Mouse (Mus musculus) neural tube, embryonic 13.5 days (tissue): ENCODE measurements around the gene Pycard. TPM values are rescaled to one million over a fixed set of nuclear protein-coding genes. Genes with fewer than 3 reads are reported as not detected.
A peak's percentile ranks its signal among the peaks of the same experiment; 100 is the strongest.
"Not testable (repeated sequence)": the region's sequence is repeated elsewhere in the genome, so short reads cannot be mapped to it uniquely, and the experiment has no call there.

Experiments used
- ATAC-seq: fragments of 200-750 bp; cut with Nextera tagmentation; 2 replicates; pipeline ENCODE4 v1.8.0; 2017; ENCODE audit warnings: low read depth, mild to moderate bottlenecking, moderate TSS enrichment, moderate library complexity
- H3K27ac ChIP-seq: fragments of 300-500 bp; sonication (generic); replicated peaks from 2 replicates; pipeline ENCODE4 v1.5.1; 2015; ENCODE audit warnings: moderate library complexity, mild to moderate bottlenecking, inconsistent platforms
- H3K27me3 ChIP-seq: fragments of 300-500 bp; sonication (generic); 2 replicates; pipeline ENCODE4 v1.6.1; 2015; ENCODE audit warnings: mild to moderate bottlenecking, inconsistent platforms
- H3K36me3 ChIP-seq: fragments of 300-500 bp; sonication (generic); 2 replicates; pipeline ENCODE4 v1.6.1; 2015; ENCODE audit warnings: mild to moderate bottlenecking, inconsistent platforms
- H3K4me1 ChIP-seq: fragments of 300-500 bp; sonication (generic); replicated peaks from 2 replicates; pipeline ENCODE4 v1.6.1; 2015; ENCODE audit warnings: inconsistent platforms
- H3K4me2 ChIP-seq: fragments of 300-500 bp; sonication (generic); 2 replicates; pipeline ENCODE4 v1.6.1; 2015; ENCODE audit warnings: inconsistent platforms, mild to moderate bottlenecking, moderate library complexity
- H3K4me3 ChIP-seq: fragments of 300-500 bp; sonication (generic); 2 replicates; pipeline ENCODE4 v1.5.1; 2015; ENCODE audit warnings: mild to moderate bottlenecking, inconsistent platforms
- H3K9ac ChIP-seq: fragments of 300-500 bp; sonication (generic); 2 replicates; pipeline ENCODE4 v1.6.1; 2015; ENCODE audit warnings: moderate library complexity, mild to moderate bottlenecking, inconsistent platforms
- H3K9me3 ChIP-seq: fragments of 300-500 bp; sonication (generic); 2 replicates; pipeline ENCODE4 v1.6.1; 2016; ENCODE audit warnings: inconsistent platforms
- WGBS: fragments of 180-500 bp; shearing (Covaris S2); methylation state at CpG from one replicate; pipeline ENCODE4 v1.1.7; 2015; 5-methylcytosine and 5-hydroxymethylcytosine counted together
- polyA plus RNA-seq: library from polyadenylated mRNA; unstranded; fragments of >200 nt; fragmentation: Nextera tagmentation; extraction: Ambion mirVana; gene quantifications from 2 replicates; pipeline ENCODE4 v1.2.1, GENCODE M21; 2015

Pycard gene
- polyA plus RNA-seq, 1 experiment from 2014 or later: 7.0 TPM

- no peaks in the 10 kb centered on the region for H3K36me3 ChIP-seq
- no peak overlapping the region for H3K4me2 ChIP-seq
These were observed 24.6 kb upstream of the Pycard start for GRCm38 (mm10) chr7:128018275-128018674.

GRCm38 (mm10) chr7:128016650-128017049 lies 23.0 kb upstream of the Pycard start:
- H3K9me3 ChIP-seq: no peaks in the 10 kb centered on the region
- H3K4me3 ChIP-seq: no peak overlapping the region
- H3K27me3 ChIP-seq: no peaks in the 10 kb centered on the region
- H3K4me2 ChIP-seq: no peak overlapping the region
- H3K9ac ChIP-seq: no peak overlapping the region
- no peak overlapping the region for H3K27ac ChIP-seq
- WGBS: 89% methylated on average over 6 of the region's 6 CpGs
- no peaks in the 10 kb centered on the region for H3K36me3 ChIP-seq
- H3K4me1 ChIP-seq: no peaks in the 10 kb centered on the region
- no peak for ATAC-seq

More at GRCm38 (mm10) chr7:128018275-128018674, 24.6 kb upstream of the Pycard start:
- no peak for ATAC-seq
- no peak overlapping the region for H3K4me3 ChIP-seq
- H3K9ac ChIP-seq: no peak overlapping the region
- no peaks in the 10 kb centered on the region for H3K27me3 ChIP-seq
- H3K27ac ChIP-seq: no peak overlapping the region
- no peaks in the 10 kb centered on the region for H3K4me1 ChIP-seq
- no peaks in the 10 kb centered on the region for H3K9me3 ChIP-seq
- 91% methylated on average over 3 of the region's 3 CpGs for WGBS

- 86% methylated on average over 5 of the region's 5 CpGs for WGBS
These were observed 22.5 kb upstream of the Pycard start for GRCm38 (mm10) chr7:128016134-128016533.

GRCm38 (mm10) chr7:128013116-128013515 lies 19.4 kb upstream of the Pycard start:
- Histone ChIP-seq H3K27ac (no peak overlapping the region), H3K4me1 (no peaks in the 10 kb centered on the region), H3K9ac (no peak overlapping the region), H3K4me2 (no peak overlapping the region), H3K27me3 (no peaks in the 10 kb centered on the region), H3K36me3 (no peaks in the 10 kb centered on the region), H3K4me3 (no peak overlapping the region), H3K9me3 (no peaks in the 10 kb centered on the region)
- WGBS: 95% methylated on average over 13 of the region's 13 CpGs
- ATAC-seq: no peak

More at GRCm38 (mm10) chr7:128016134-128016533, 22.5 kb upstream of the Pycard start:
- ATAC-seq, H3K4me2 ChIP-seq, H3K4me1 ChIP-seq, H3K9me3 ChIP-seq, H3K4me3 ChIP-seq, H3K36me3 ChIP-seq, H3K27ac ChIP-seq, H3K27me3 ChIP-seq, H3K9ac ChIP-seq: not testable (repeated sequence)

GRCm38 (mm10) chr7:128012136-128012780 lies 18.6 kb upstream of the Pycard start:
- Histone ChIP-seq H3K4me2 (no peak overlapping the region), H3K27me3 (no peaks in the 10 kb centered on the region), H3K9ac (no peak overlapping the region), H3K9me3 (no peaks in the 10 kb centered on the region), H3K4me1 (no peaks in the 10 kb centered on the region), H3K4me3 (no peak overlapping the region), H3K27ac (no peak overlapping the region), H3K36me3 (no peaks in the 10 kb centered on the region)
- WGBS: 58% methylated on average over 13 of the region's 13 CpGs
- no peak for ATAC-seq

- H3K27ac ChIP-seq: no peak overlapping the region
- no peaks in the 10 kb centered on the region for H3K9me3 ChIP-seq
- H3K4me3 ChIP-seq: no peak overlapping the region
- 54% methylated on average over 40 of the region's 40 CpGs for WGBS
- H3K9ac ChIP-seq: no peak overlapping the region
- peaks cover 4% of the 10 kb centered on the region; the same call in 1 of the 2 replicates for H3K27me3 ChIP-seq
- H3K4me2 ChIP-seq: peak overlapping the region; percentile 25
- no peak for ATAC-seq
- no peaks in the 10 kb centered on the region for H3K36me3 ChIP-seq
- peaks cover under 1% of the 10 kb centered on the region; the same call in 1 of the 2 replicates for H3K4me1 ChIP-seq
These were observed 16.2 kb upstream of the Pycard start for GRCm38 (mm10) chr7:128009715-128010340.

GRCm38 (mm10) chr7:128006193-128006592 lies 12.5 kb upstream of the Pycard start:
- ATAC-seq: no peak
- H3K4me3 ChIP-seq: no peak overlapping the region
- H3K9ac ChIP-seq: no peak overlapping the region
- H3K4me2 ChIP-seq: no peak overlapping the region
- H3K9me3 ChIP-seq: no peaks in the 10 kb centered on the region
- H3K27me3 ChIP-seq: peaks cover 12% of the 10 kb centered on the region
- no peaks in the 10 kb centered on the region for H3K36me3 ChIP-seq
- 89% methylated on average over 7 of the region's 7 CpGs for WGBS
- no peak overlapping the region for H3K27ac ChIP-seq
- H3K4me1 ChIP-seq: peaks cover 7% of the 10 kb centered on the region; the same call in 1 of the 2 replicates

GRCm38 (mm10) chr7:128004487-128005362 lies 11.1 kb upstream of the Pycard start:
- Histone ChIP-seq H3K4me2 (peak overlapping the region; percentile 2), H3K36me3 (no peaks in the 10 kb centered on the region), H3K9me3 (no peaks in the 10 kb centered on the region), H3K27ac (no peak overlapping the region), H3K9ac (no peak overlapping the region), H3K4me1 (peaks cover 7% of the 10 kb centered on the region; the same call in 1 of the 2 replicates), H3K27me3 (peaks cover 12% of the 10 kb centered on the region), H3K4me3 (no peak overlapping the region)
- WGBS: 28% methylated on average over 35 of the region's 35 CpGs
- no peak for ATAC-seq

- WGBS: 81% methylated on average over 5 of the region's 5 CpGs
- no peak for ATAC-seq
- H3K4me1 ChIP-seq: peaks cover 7% of the 10 kb centered on the region; the same call in 1 of the 2 replicates
- no peak overlapping the region for H3K4me2 ChIP-seq
- peaks cover 12% of the 10 kb centered on the region for H3K27me3 ChIP-seq
- no peak overlapping the region for H3K9ac ChIP-seq
- no peak overlapping the region for H3K4me3 ChIP-seq
- H3K36me3 ChIP-seq: no peaks in the 10 kb centered on the region
- no peak overlapping the region for H3K27ac ChIP-seq
- H3K9me3 ChIP-seq: no peaks in the 10 kb centered on the region
These were observed 10.5 kb upstream of the Pycard start for GRCm38 (mm10) chr7:128004150-128004486.

GRCm38 (mm10) chr7:128003688-128004087 lies 10.0 kb upstream of the Pycard start, which contains the start of gene Trim72:
Trim72 (plus strand) TSS chr7:128003949.
- H3K4me2 ChIP-seq: peak within 1 kb of the TSS; percentile 2
- H3K36me3 ChIP-seq: no peaks in the 10 kb centered on the region
- no peaks in the 10 kb centered on the region for H3K9me3 ChIP-seq
- H3K4me3 ChIP-seq: no peak within 1 kb of the TSS
- WGBS: 83% methylated on average over 2 of the region's 2 CpGs
- H3K9ac ChIP-seq: no peak within 1 kb of the TSS
- H3K27me3 ChIP-seq: peaks cover 12% of the 10 kb centered on the region
- ATAC-seq: no peak
- peaks cover 7% of the 10 kb centered on the region; the same call in 1 of the 2 replicates for H3K4me1 ChIP-seq
- H3K27ac ChIP-seq: no peak within 1 kb of the TSS

GRCm38 (mm10) chr7:128003098-128003497 lies 9.4 kb upstream of the Pycard start:
- Histone ChIP-seq H3K27me3 (peaks cover 12% of the 10 kb centered on the region), H3K36me3 (no peaks in the 10 kb centered on the region), H3K4me3 (no peak overlapping the region), H3K4me1 (peaks cover 7% of the 10 kb centered on the region; the same call in 1 of the 2 replicates), H3K9me3 (no peaks in the 10 kb centered on the region), H3K4me2 (no peak overlapping the region), H3K27ac (no peak overlapping the region), H3K9ac (no peak overlapping the region)
- ATAC-seq: no peak
- WGBS: 88% methylated on average over 6 of the region's 6 CpGs
